9 mouse cellular contexts compared by ENCODE assay signal in genomic region chr13:46872194-46872593, GRCm38 (mm10). TPM values are rescaled to one million over a fixed set of nuclear protein-coding genes. Genes with fewer than 3 reads are reported as not detected.
DNase-seq lines count a peak whose midpoint lies in the region; ATAC-seq lines count a peak whose summit lies in the region.
"Had no signal": no experiment of that assay in that cellular context is flagged by ENCODE, and none has a peak within 500 bp of the region (broad histone marks: within the 10 kb centered on the region; RNA-seq: fewer than 3 reads in every experiment).

No protein-coding gene starts in this region.

- peaks cover 29 to 41% of the 10 kb centered on the region in 2 experiments for H3K4me1 ChIP-seq in heart, embryonic 14.5 days (ENCODE audit: control insufficient read depth in 2 of 2, insufficient read depth in 2 of 2, low read length in 2 of 2)
- H3K4me1 ChIP-seq in neural tube, embryonic 14.5 days (ENCODE audit: control insufficient read depth, insufficient read depth, low read length), result peaks cover 11% of the 10 kb centered on the region; the same call in 1 of the 2 replicates
- H3K4me1 ChIP-seq in intestine, embryonic 16.5 days (ENCODE audit: control insufficient read depth, insufficient read depth, low read length), result peaks cover 13% of the 10 kb centered on the region

- peak; percentile 31 to 53 for DNase-seq in left cerebral cortex, postnatal 10 days (ENCODE audit: extremely low spot score in 1 of 2, low spot score in 2 of 2)
- DNase-seq in left cerebral cortex, adult 18-20 months (ENCODE audit: low spot score in 2 of 2), result no peak
- peak; percentile 36 to 59 for DNase-seq in kidney, postnatal 25 days
- no peak for DNase-seq in B cell, adult 2 months
- DNase-seq in ovary, postnatal 14 days (ENCODE audit: low spot score), result no peak

- no peak overlapping the region for H3K4me3 ChIP-seq in heart, embryonic 14.5 days (ENCODE audit: control insufficient read depth in 1 of 2, insufficient read depth in 1 of 2, low read depth in 1 of 2, low read length in 2 of 2)
- no peak overlapping the region for H3K4me3 ChIP-seq in neural tube, embryonic 14.5 days (ENCODE audit: low read depth, low read length)
- no peak overlapping the region for H3K4me3 ChIP-seq in intestine, embryonic 16.5 days (ENCODE audit: low read length)
- H3K4me3 ChIP-seq: myocyte had no signal

- peak overlapping the region; percentile 18; the same call in 1 of the 2 replicates for H3K4me2 ChIP-seq in heart, embryonic 14.5 days (ENCODE audit: low read length)
- no peak overlapping the region for H3K4me2 ChIP-seq in neural tube, embryonic 14.5 days (ENCODE audit: low read depth, low read length)
- no peak overlapping the region for H3K4me2 ChIP-seq in intestine, embryonic 16.5 days (ENCODE audit: low read depth, low read length)

- no peaks in the 10 kb centered on the region for H3K9me3 ChIP-seq in heart, embryonic 14.5 days (ENCODE audit: control insufficient read depth, low read length)
- H3K9me3 ChIP-seq in neural tube, embryonic 14.5 days (ENCODE audit: control insufficient read depth, low read length), result no peaks in the 10 kb centered on the region
- H3K9me3 ChIP-seq in intestine, embryonic 16.5 days (ENCODE audit: control insufficient read depth, low read length), result no peaks in the 10 kb centered on the region

- no peaks in the 10 kb centered on the region for H3K27me3 ChIP-seq in heart, embryonic 14.5 days (ENCODE audit: control insufficient read depth, insufficient read depth, low read length)
- H3K27me3 ChIP-seq in neural tube, embryonic 14.5 days (ENCODE audit: control insufficient read depth, insufficient read depth, low read length), result no peaks in the 10 kb centered on the region
- no peaks in the 10 kb centered on the region for H3K27me3 ChIP-seq in intestine, embryonic 16.5 days (replicated peaks; ENCODE audit: control insufficient read depth, insufficient read depth, low read length)

- 31% methylated on average over 6 of the region's 6 CpGs for WGBS in heart, embryonic 14.5 days
- WGBS in neural tube, embryonic 14.5 days, result 41% methylated on average over 6 of the region's 6 CpGs
- WGBS in intestine, embryonic 16.5 days, result 45% methylated on average over 6 of the region's 6 CpGs

- peak overlapping the region; percentile 81 to 83 for H3K27ac ChIP-seq in heart, embryonic 14.5 days (replicated peaks in 1 of 2; ENCODE audit: control insufficient read depth in 1 of 2, insufficient read depth in 1 of 2, low read depth in 2 of 2, low read length in 2 of 2)
- H3K27ac ChIP-seq in neural tube, embryonic 14.5 days (ENCODE audit: low read depth, low read length), result peak overlapping the region; percentile 5; the same call in 1 of the 2 replicates
- H3K27ac ChIP-seq in intestine, embryonic 16.5 days (ENCODE audit: low read length), result no peak overlapping the region

- peak; percentile 47; the same call in 1 of the 2 replicates for ATAC-seq in heart, embryonic 14.5 days (ENCODE audit: insufficient number of reproducible peaks, insufficient read depth, low FRiP score, low read depth)
- no peak for ATAC-seq in neural tube, embryonic 14.5 days (ENCODE audit: low read depth)
- ATAC-seq in intestine, embryonic 16.5 days, result no peak

- no peak overlapping the region for H3K9ac ChIP-seq in heart, embryonic 14.5 days (ENCODE audit: low read length)
- H3K9ac ChIP-seq in neural tube, embryonic 14.5 days (replicated peaks; ENCODE audit: low read depth, low read length), result no peak overlapping the region
- H3K9ac ChIP-seq in intestine, embryonic 16.5 days (ENCODE audit: low read depth, low read length), result no peak overlapping the region

- intact Hi-C loops in left cerebral cortex, postnatal 10 days (cut with DNase I), result no loop called here

- H3K36me3 ChIP-seq in heart, embryonic 14.5 days (ENCODE audit: control insufficient read depth, insufficient read depth, low read length), result 0 out of 2 replicates have a peak, but pooled peaks cover 7% of the 10 kb centered on the region
- no peaks in the 10 kb centered on the region for H3K36me3 ChIP-seq in neural tube, embryonic 14.5 days (ENCODE audit: control insufficient read depth, insufficient read depth, low read length)
- H3K36me3 ChIP-seq in intestine, embryonic 16.5 days (ENCODE audit: control insufficient read depth, insufficient read depth, low read length), result no peaks in the 10 kb centered on the region

RNA-seq across cellular contexts. Expression of gene Kif13a, which starts 57.5 kb away (rescaled TPM):
- 10 to 100 TPM; 29.3 to 33.4 TPM for total RNA-seq in left cerebral cortex, postnatal 10 days (2021)
- total RNA-seq in left cerebral cortex, adult 18-20 months (2021), result 10 to 100 TPM; 20.2 to 24.2 TPM
- polyA plus RNA-seq in heart, embryonic 14.5 days (2014; fragmentation: Nextera tagmentation; extraction: Ambion mirVana), result 47.8 and 55.2 TPM in 2 replicates
- 10.4 and 14.1 TPM in 2 replicates for polyA plus RNA-seq in neural tube, embryonic 14.5 days (2014; fragmentation: Nextera tagmentation; extraction: Ambion mirVana)
- 6.2 and 7.6 TPM in 2 replicates for polyA plus RNA-seq in intestine, embryonic 16.5 days (2015; fragmentation: Nextera tagmentation; extraction: Ambion mirVana)

Comparison
In these comparisons a context has a peak if more than half of its experiments do, and no peak if none do; other contexts are left out.
1. DNase-seq: peak in left cerebral cortex, postnatal 10 days (2 of 2) and kidney, postnatal 25 days (2 of 2); none in left cerebral cortex, adult 18-20 months (0 of 2), B cell, adult 2 months (0 of 2) and ovary, postnatal 14 days (single experiment).